Mouse (Mus musculus): ENCODE measurements around the gene Emc10.

The Emc10 gene

GRCm38 (mm10) chr7:44525126-44525832 lies 28.9 kb upstream of the Emc10 start:
- DNase-seq (ENCODE audit: low spot score) = no peak

DNA sequence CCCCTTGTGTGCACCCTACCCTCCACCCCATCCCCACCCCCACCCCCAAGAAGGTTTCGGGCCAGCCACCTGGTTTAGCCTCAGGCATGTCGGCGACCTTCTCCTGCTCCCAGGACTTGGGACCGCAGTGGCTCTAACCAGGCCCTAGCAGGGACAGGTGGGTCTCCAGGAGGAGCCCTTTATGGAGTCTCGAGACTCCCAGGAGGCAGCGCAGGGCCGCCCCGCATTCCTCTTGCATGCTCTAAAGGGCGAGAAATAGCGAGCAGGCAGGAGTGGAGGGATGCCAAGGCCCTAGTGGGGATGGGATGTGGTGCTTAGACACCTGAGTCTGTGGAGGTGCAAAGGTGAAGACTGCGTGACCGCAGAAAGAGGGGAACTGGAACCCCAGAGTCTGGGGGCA lies 28.2 kb upstream of the Emc10 start, which contains the start of gene Mybpc2:
TSS of gene Mybpc2 (minus strand) at position 155 of the 400 bp plus-strand sequence.
- DNase-seq (ENCODE audit: low spot score) = no peak

DNA sequence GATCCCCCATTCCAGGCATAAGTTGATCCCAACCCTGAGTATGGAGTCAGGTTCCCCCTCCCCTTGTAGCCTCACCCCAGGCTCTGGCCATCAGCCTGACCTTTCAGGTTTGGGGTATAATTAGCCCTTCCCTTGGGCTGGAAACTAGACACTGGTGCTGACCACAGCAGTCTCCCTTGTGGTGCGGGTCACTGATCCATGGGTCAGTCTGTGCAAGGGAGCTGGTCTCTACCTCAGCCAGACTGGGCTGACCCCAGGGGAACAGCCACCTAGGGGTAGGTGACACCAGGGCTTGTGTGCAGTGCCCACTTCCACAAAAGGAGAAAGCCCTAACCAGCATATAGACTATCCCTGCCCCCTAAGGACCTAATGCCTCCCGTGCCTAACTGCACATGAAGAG lies 26.7 kb upstream of the Emc10 start:
- no peak for DNase-seq (ENCODE audit: low spot score)

- DNase-seq (ENCODE audit: low spot score) = no peak
Measured at GRCm38 (mm10) chr7:44521710-44522109, 25.4 kb upstream of the Emc10 start.

- no peak for DNase-seq (ENCODE audit: low spot score)
Measured at GRCm38 (mm10) chr7:44520990-44521389, 24.7 kb upstream of the Emc10 start.

GRCm38 (mm10) chr7:44519240-44519913 lies 23.0 kb upstream of the Emc10 start:
- DNase-seq (ENCODE audit: low spot score) = peak; percentile 24

DNA sequence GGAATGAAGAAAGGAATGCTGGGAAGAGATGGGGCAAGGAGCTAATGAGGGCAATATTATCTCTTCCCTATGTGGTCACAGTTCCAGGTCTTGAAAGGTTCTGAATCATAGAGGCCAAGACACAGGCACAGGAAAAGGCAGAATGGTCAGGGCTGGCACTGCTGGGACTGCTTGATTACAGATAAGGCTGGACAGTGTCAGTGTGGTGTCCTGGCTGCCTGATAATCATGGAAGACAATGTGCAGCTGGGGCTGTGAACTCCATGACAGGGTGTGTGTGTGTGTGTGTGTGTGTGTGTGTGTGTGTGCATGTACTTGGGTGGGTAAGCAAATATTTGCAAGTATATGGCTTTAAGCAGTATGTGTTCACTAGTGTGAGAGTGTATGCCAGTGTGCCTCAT lies 11.2 kb upstream of the Emc10 start:
- DNase-seq (ENCODE audit: low spot score) = no peak

DNA sequence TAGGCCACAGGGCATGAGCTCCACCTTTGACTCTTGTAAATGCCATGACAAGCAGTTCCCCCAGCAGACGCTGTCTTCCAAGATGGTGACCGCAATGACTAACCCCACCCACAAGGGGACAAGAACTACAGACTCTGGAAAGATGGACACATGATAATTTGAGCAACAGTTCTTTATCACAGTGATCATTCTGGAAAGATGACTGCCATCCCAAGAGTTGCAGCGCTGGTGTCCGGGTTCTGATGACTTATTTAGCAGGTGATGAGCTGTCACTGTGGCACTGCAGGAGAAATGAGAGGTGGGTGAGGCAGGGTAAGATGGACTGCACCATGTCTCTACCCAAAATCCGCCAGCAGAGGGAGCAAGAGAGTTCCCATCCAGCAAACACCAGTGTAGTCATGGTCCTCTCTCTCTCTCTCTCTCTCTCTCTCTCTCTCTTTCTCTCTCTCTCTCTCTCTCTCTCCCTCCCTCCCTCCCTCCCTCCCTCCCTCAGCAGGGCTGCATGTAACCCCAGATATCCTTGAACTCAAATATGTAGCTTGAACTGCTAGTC lies 5.3 kb upstream of the Emc10 start:
- peak; percentile 73 for DNase-seq (ENCODE audit: low spot score)

GRCm38 (mm10) chr7:44500046-44500445 lies 3.7 kb upstream of the Emc10 start:
- no peak for DNase-seq (ENCODE audit: low spot score)

DNA sequence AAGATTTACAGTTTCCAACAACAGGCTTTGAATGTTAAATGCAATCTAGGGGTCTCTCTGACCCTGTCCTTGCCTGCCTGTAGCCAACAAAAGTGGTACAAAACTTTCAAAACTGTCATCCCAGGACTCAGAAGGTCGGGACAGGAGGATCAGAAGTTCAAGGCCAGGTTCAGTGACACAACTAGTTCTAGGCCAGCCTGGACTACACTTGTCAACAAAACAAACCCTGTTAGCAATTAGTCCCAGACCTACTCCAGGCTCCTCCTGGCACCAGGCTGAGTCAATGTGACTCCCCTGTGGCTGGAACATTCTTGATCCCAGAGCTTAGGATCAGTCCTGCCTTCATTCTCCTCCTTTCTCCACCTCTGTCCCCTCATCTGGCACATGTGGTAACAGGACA lies 2.6 kb upstream of the Emc10 start:
- DNase-seq (ENCODE audit: low spot score) = no peak

DNA sequence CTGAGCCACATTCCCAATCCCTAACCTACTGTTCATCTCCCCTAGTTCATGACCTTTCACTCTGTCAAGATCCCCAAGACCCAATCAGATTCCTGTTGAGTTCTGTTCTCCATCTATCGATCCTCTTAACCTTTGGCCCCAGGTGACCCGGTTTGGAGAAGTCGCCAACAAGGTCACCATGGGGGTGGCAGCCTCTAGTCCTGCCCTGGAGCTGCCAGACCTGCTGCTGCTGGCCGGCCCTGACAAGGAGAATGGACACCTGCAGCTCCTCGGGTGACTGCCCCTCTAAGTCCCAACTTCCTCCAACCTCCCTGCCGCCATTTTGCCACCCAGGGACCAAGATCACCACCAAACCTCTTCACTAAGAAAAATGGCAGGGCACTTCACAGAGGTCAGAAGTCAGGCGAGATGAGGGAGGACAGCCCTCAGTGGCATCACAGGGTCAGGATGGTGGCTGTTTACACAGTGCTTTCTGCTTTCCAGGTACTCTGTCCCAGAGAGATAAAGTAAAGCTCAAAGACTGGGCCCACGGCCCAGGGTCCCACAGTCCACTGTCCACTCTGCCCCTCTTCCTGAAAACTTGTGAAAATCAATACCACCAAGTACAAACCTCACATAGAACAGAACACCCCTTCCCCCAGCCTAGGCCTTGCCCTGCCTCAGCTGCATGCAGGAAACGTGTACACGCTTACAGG lies 1.2 kb upstream of the Emc10 start:
- DNase-seq (ENCODE audit: low spot score) = no peak

GRCm38 (mm10) chr7:44496771-44497109 lies 411 bp upstream of the Emc10 start:
- DNase-seq (ENCODE audit: low spot score) = no peak

DNA sequence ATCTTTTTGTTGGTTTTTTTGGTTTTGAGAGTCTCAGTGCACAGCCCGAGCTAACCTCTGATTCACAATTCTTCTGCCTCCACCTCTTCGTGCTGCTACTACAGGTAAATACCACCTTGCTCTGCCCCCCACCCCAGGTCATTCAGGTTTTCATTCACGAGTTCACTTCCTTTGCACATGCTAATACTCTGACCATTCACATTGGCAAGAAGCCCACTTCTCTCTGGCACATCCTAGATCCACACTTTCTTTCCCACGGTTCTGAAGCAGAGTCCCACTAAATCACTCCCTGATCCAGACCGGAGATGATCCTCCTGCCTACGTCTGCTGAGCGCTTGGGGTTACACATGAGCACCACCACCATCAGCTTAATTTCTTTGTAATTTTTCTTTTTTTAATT lies 1.2 kb downstream of the Emc10 start:
- DNase-seq (ENCODE audit: low spot score) = no peak

- DNase-seq (ENCODE audit: low spot score) = no peak
Measured at GRCm38 (mm10) chr7:44494681-44495080, 1.6 kb downstream of the Emc10 start.

DNA sequence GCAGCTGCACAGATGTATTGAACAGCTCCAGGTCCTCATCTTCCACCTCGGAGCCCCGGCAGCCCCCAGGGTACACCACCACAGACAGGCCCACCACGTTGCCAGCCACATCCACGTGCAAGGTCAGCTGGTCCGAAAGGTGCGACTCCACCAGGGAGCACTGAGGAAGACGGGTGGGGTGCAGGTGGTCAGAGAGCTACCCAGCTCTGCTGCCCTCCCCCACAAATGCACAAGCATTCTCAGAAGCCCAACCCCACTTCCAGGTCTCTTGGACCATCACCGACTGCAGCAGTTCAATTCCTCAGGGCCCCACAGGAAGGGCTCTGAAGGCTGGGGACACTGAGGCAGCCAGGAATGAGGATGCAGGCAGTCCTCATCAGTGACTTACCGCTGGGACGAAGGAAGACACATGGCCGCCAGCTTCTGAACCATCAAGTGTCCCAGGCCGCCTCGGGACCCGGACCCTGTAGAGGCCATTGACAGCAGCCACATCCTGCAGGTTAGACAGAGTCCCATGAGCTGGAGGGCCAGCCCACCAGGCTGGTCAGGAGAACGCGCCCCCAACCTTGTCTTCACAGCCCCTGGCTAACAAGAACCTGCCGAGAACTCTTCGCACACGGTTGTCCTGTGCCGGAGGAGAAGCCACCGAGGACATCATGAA lies 4.0 kb downstream of the Emc10 start:
- DNase-seq (ENCODE audit: low spot score) = no peak

DNA sequence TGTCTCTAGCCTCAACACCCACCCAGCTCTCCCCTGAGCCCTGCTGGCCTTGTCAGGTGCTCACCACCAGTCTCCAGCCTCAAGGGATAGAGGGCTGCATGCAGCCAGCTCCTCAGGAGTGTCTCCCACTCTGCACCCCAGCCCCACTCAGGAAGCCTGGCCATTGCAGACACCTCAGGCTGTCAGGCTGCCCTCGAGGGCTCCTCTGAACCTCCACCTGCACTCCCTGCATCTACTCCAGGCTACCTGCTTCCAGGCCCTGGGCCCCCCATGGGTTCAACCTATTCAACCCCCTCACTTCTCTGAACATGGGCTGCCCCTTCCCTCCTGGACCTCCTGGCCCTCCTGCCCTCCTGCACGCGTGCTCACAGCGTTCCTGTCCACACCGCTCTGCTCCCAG lies 4.9 kb downstream of the Emc10 start:
- DNase-seq (ENCODE audit: low spot score) = no peak

GRCm38 (mm10) chr7:44490281-44490680 lies 6.0 kb downstream of the Emc10 start:
- DNase-seq (ENCODE audit: low spot score) = no peak

- no peak for DNase-seq (ENCODE audit: low spot score)
Measured at GRCm38 (mm10) chr7:44488545-44488944, 7.8 kb downstream of the Emc10 start.

GRCm38 (mm10) chr7:44487936-44488335 lies 8.4 kb downstream of the Emc10 start:
- DNase-seq (ENCODE audit: low spot score) = no peak

GRCm38 (mm10) chr7:44486927-44487575 lies 9.3 kb downstream of the Emc10 start:
- DNase-seq (ENCODE audit: low spot score) = no peak

DNA sequence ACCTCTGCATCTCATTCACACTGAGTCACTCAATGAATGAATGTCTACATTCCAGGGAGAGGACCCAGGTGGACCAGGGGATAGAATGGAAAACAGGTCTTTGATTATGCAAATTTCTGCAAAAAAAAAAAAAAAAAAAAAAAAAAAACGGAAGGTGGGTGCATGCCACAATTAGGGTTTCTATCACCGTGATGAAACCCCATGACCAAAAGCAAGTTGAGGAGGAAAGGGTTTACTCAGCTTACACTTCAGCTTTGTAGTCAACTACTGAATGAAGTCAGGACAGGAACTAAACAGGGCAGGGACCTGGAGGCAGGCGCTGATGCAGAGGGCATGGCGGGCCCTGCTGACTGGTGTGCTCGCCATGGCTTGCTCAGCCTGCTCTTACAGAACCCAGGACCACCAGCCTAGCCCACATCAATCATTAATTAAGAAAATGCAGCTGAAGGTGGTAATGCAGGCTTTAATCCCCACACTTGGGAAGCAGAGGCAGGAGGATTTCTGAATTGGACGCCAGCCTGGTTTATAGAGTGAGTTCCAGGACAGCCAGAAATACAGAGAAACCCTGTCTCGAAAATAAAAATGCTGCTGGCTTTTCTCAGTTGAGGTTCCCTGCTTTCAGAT lies 10.6 kb downstream of the Emc10 start:
- DNase-seq (ENCODE audit: low spot score) = no peak

Data from c-Kit-positive CD71-positive TER-119-positive erythroid progenitor cells, embryonic 14.5 days (primary cell).